Mouse (Mus musculus) retina, embryonic 14.5 days (tissue): ENCODE measurements around the gene Amd2.

ENCODE experiments used
- DNase-seq: peaks from one replicate; pipeline ENCODE4 v3.0.0-alpha.2; 2015; ENCODE audit warnings: low spot score

Amd2 gene

GRCm38 (mm10) chr10:35711792-35712191 is at the start of gene Amd2:
Gene Amd2 (minus strand): TSS chr10:35711892.
- DNase-seq = no peak

- no peak for DNase-seq
Observed at GRCm38 (mm10) chr10:35761280-35761679, 49.6 kb upstream of the Amd2 start.

- no peak for DNase-seq
Observed at GRCm38 (mm10) chr10:35737639-35738038, 25.9 kb upstream of the Amd2 start.

- no peak for DNase-seq
Observed at GRCm38 (mm10) chr10:35714266-35714665, 2.6 kb upstream of the Amd2 start.
